Mouse (Mus musculus): ENCODE measurements around the gene Eef1akmt2.

- TF ChIP-seq CTCF (IDR thresholded peaks at IDR 0.05; ENCODE audit: extremely low read depth, insufficient read depth, low read length) (peak; percentile 91), POLR2A (IDR thresholded peaks at IDR 0.05; ENCODE audit: extremely low read depth, insufficient read depth, low read length) (no peak)
Measured at GRCm38 (mm10) chr7:132810879-132811278, 41.6 kb downstream of the Eef1akmt2 start.

Measured in cortical plate, adult 2 months (tissue).